Mouse (Mus musculus) bone marrow, adult 2 months (tissue): ENCODE results near the gene Tmem104. TPM values are rescaled to one million over a fixed set of nuclear protein-coding genes. Genes with fewer than 3 reads are reported as not detected.
A peak's percentile ranks its signal among the peaks of the same experiment; 100 is the strongest.

Experiments used
- H3K27ac ChIP-seq: fragments of 200-500 bp; 2 replicates; pipeline ENCODE4 v1.5.1; 2012; ENCODE audit warnings: low read depth, mild to moderate bottlenecking, control low read depth, inconsistent platforms, low read length; ENCODE audit not compliant: control insufficient read depth, poor library complexity, insufficient read depth
- H3K4me1 ChIP-seq: fragments of 200-500 bp; 2 replicates; pipeline ENCODE4 v1.6.1; 2011; ENCODE audit warnings: low read length; ENCODE audit not compliant: control insufficient read depth, insufficient read depth
- H3K4me3 ChIP-seq: fragments of 200-500 bp; replicated peaks from 2 replicates; pipeline ENCODE3; 2011; ENCODE audit warnings: mild to moderate bottlenecking, low read depth, low read length, control low read depth; ENCODE audit not compliant: control insufficient read depth
- CTCF ChIP-seq: fragments of 200-500 bp; IDR thresholded peaks from 2 replicates; pipeline ENCODE4 v1.5.1; 2011; ENCODE audit warnings: low read length, control low read depth; ENCODE audit not compliant: control insufficient read depth, insufficient read depth
- POLR2A ChIP-seq: fragments of 200-500 bp; IDR thresholded peaks from 2 replicates; pipeline ENCODE4 v1.6.1; 2011; ENCODE audit warnings: low read depth, mild to moderate bottlenecking, control low read depth, low read length, borderline replicate concordance; ENCODE audit not compliant: control insufficient read depth
- WGBS: fragments of 180-500 bp; shearing (Covaris S2); methylation state at CpG from one replicate; pipeline ENCODE4 v1.1.7; 2018; 5-methylcytosine and 5-hydroxymethylcytosine counted together
- polyA plus RNA-seq: library from polyadenylated mRNA; stranded (reverse); fragments of >200 nt; gene quantifications from 2 replicates; pipeline ENCODE4 v1.2.4, GENCODE M21; 2011; ENCODE audit warnings: low replicate concordance; ENCODE audit not compliant: missing spikeins, insufficient read depth, insufficient read length

The Tmem104 gene
- polyA plus RNA-seq, 1 experiment, result 5.8 TPM

DNA sequence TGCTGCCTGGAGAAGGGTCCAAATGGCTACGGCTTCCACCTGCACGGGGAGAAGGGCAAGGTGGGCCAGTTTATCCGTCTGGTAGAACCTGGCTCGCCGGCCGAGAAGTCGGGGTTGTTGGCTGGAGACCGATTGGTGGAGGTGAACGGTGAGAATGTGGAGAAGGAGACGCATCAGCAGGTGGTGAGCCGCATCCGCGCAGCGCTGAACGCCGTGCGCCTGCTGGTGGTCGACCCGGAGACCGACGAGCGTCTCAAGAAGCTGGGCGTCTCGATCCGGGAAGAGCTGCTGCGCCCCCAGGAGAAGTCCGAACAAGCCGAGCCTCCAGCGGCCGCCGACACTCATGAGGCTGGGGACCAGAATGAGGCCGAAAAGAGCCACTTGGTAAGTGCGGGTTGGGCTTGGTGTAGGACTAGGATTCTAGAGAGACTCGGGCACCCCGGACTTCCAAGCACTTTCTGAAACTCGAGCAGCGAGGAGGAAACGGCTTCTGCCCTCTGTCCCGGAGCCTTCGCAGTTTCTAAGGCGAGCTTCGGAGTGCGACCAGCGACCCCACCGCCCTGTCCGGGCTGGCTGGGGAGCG is 23.6 kb upstream of the Tmem104 start:
- under 1% methylated on average over 47 of the region's 47 CpGs for WGBS
- Histone ChIP-seq H3K4me1 (no peaks in the 10 kb centered on the region; the same call in 1 of the 2 replicates), H3K4me3 (peak overlapping the region; percentile 92), H3K27ac (peak overlapping the region; percentile 86)
- TF ChIP-seq POLR2A, result no peak
- TF ChIP-seq CTCF, result peak; percentile 22; the same call in 1 of the 2 replicates

DNA sequence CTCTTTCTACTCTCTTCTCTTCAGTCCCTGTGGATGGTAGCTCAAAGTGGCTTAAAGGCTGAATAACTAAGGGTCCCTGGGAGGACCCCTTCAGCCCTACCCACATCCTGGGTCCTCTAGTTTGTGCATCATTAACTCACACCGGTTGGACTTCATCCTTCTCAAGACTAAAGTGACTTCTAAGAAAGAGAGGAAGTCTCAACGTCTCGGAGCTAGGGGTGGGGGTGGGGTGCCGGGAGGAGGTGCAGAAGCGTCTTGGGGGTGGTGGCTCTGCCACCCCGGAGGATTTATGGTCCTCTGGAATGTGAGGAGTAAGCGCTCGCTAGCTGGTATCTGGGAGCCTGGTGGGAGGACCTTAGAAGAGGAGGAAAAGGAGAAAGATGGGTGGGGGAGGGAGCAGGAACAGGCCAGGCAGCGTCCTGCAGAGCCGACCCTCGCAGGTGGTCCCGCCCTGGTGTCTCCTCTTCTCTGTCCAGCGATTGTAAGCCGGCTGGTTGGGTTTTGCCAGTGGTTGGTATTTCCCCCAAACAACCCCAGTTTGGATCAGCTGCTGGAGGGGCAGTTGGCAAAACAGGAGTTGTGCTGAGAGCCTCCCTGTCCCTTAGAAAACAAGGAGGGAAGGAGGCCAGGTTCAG is 22.8 kb upstream of the Tmem104 start:
- Histone ChIP-seq H3K4me3 (peak overlapping the region; percentile 92), H3K27ac (no peak overlapping the region; the same call in 1 of the 2 replicates), H3K4me1 (no peaks in the 10 kb centered on the region; the same call in 1 of the 2 replicates)
- under 1% methylated on average over 14 of the region's 14 CpGs for WGBS
- TF ChIP-seq POLR2A (no peak), CTCF (no peak)

- Histone ChIP-seq H3K4me1 (no peaks in the 10 kb centered on the region; the same call in 1 of the 2 replicates), H3K4me3 (peak overlapping the region; percentile 92), H3K27ac (no peak overlapping the region)
- TF ChIP-seq CTCF (no peak), POLR2A (no peak)
- WGBS, result 10% methylated on average over 9 of the region's 9 CpGs
These were observed 22.3 kb upstream of the Tmem104 start for GRCm38 (mm10) chr11:115164976-115165374.

DNA sequence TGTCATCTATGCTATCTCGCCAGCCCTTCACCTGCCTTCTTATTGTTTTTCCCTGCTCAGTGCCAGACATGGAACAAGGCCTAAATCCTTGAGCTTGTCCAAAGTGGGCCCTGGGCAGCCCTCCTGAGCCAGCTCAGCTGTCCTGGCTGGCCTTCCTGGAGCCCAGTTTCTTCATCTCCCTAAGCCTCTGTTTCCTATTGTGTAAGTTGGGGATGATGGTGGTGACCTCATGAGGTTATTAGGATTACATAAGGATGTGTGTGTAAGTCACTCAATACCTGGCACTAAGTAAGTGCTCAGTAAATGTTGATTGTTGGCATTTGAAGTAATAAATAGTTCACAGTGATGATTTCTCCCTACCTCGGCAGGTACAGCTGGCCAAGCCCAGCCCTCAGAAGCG is 20.5 kb upstream of the Tmem104 start:
- 63% methylated on average over 3 of the region's 3 CpGs for WGBS

DNA sequence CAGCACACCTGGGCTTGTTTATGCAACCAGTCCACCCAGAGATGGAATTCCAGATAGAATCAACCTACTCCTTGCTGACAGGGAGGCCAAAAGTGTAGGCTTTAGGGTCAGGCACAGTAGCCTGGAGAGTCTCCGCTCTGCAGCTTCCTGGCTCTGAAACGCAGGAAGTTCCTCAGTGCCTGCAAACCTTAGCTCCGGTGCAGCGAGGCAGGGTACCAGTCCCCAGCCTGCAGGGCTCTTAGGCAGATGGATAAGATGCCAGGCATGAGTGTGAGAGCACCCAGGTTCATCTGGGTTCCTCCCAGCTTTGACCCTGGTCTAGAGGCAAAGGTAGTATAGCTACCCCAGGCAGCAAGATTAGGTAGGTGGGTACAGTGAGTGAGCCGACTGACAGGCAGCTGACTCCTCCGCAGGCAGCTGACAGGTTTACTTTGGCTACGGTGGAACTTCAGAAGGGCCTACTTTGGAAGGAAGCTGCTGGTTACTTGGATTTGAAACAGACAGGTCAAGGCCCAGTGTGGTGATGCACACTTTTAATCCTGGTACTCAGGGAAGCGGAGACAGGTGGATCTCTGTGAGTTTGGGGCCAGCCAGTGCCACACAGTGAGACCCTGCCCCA is 19.5 kb upstream of the Tmem104 start:
- TF ChIP-seq POLR2A, result no peak
- Histone ChIP-seq H3K27ac (no peak overlapping the region), H3K4me3 (no peak overlapping the region), H3K4me1 (peaks cover 3% of the 10 kb centered on the region)
- 64% methylated on average over 8 of the region's 8 CpGs for WGBS

More for the DNA sequence above, 20.5 kb upstream of the Tmem104 start:
- TF ChIP-seq POLR2A, result no peak
- no peak for TF ChIP-seq CTCF
- Histone ChIP-seq H3K4me3 (no peak overlapping the region), H3K4me1 (no peaks in the 10 kb centered on the region; the same call in 1 of the 2 replicates), H3K27ac (no peak overlapping the region)

- no peak overlapping the region for H3K4me3 ChIP-seq
- TF ChIP-seq CTCF (no peak), POLR2A (no peak)
- H3K4me1 ChIP-seq, result peaks cover 8% of the 10 kb centered on the region
- H3K27ac ChIP-seq, result no peak overlapping the region
- WGBS, result 89% methylated on average over 4 of the region's 4 CpGs
These were observed 17.9 kb upstream of the Tmem104 start for GRCm38 (mm10) chr11:115169430-115169829.

DNA sequence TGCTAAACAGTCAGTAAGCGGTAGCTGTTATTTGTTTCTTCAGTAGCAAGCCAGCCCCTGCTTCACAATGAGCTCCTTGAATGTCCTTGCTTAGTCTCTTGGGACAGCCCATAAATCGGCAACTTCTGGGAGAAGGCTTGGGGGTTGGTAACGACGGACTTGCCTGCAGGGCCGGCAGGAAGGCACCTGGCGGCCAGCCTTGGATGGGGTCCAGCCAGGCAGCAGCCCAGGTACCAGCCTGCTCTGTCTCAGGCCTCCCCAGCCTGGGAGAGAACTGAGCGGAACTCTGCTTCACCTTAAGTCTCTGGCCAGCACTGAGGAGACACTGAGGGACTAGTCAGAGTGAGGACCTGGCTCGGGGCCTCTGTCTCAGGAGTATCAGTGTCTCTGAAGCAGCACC is 16.2 kb upstream of the Tmem104 start:
- WGBS, result 71% methylated on average over 8 of the region's 8 CpGs
- Histone ChIP-seq H3K4me1 (peaks cover 10% of the 10 kb centered on the region), H3K27ac (no peak overlapping the region), H3K4me3 (no peak overlapping the region)
- TF ChIP-seq POLR2A, result no peak
- no peak for TF ChIP-seq CTCF

DNA sequence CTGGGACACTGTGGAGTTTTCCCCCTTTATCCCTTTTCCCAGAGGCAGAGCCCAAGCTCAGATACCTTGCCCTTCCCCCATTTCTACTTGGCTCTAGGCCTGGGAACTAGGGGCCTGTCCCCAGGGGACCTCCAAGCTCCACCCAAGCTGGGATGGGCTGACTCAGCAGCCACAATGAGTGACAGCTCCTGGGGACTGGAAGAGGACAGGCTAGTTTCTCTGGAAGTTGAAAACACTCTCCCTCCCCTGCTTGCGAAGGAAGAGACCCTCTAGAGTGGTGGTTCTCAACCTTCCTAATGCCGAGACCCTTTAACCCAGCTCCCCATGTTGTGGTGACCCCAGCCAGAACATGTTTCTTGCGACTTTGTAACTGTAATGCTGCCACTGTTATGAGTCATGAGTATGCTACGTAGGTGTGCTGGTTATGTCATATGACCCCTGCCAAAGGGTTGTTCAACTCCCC is 14.4 kb upstream of the Tmem104 start:
- Histone ChIP-seq H3K27ac (no peak overlapping the region), H3K4me3 (no peak overlapping the region), H3K4me1 (peaks cover 10% of the 10 kb centered on the region)
- 37% methylated on average over 4 of the region's 4 CpGs for WGBS
- TF ChIP-seq POLR2A, result no peak
- no peak for TF ChIP-seq CTCF
